Mouse (Mus musculus): ENCODE data around the gene Dbh.

The Dbh gene

DNA sequence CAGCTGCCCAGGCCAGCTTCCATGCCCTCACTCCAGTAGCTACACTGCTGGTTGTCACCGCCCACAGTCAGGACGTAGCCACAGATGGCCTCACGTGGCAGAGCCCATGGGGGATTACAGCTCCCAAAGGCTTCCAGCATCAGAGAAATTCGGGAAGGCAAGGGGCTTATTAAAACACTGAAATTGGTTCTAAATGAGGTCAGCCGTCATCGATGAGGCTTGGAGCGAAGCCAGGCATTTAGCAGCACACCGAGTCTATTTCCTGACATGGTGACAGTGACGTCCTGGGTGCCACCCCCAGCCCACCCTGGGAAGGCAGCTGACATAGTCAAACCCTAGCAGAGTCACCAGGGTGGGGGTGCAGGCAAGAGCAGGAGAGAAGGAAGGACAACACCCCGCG, 2.4 kb upstream of the Dbh start:
- DNase-seq (ENCODE audit: extremely low read depth, insufficient read length, low spot score), result no peak

GRCm38 (mm10) chr2:27163851-27164250, 1.2 kb upstream of the Dbh start:
- DNase-seq (ENCODE audit: extremely low read depth, insufficient read length, low spot score), result no peak

DNA sequence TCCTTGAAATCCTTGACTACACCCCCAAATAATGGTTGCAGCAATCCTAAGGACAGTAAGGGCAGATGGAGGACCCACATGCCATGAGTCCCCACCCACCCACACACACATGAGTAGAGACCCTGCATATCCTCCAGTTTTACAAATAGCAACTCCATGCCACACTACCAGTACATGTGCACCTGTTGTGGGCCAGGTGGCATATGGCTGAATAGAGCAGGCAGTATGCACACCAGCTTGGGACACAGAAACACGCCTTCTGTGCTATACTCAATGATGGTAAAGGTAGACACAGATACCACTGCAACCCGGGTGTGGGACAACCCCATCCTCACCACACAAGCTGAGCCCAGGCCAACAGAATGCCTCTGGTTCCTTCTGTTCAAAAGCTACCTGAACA, 1.0 kb downstream of the Dbh start:
- DNase-seq (ENCODE audit: extremely low read depth, insufficient read length, low spot score), result no peak

DNA sequence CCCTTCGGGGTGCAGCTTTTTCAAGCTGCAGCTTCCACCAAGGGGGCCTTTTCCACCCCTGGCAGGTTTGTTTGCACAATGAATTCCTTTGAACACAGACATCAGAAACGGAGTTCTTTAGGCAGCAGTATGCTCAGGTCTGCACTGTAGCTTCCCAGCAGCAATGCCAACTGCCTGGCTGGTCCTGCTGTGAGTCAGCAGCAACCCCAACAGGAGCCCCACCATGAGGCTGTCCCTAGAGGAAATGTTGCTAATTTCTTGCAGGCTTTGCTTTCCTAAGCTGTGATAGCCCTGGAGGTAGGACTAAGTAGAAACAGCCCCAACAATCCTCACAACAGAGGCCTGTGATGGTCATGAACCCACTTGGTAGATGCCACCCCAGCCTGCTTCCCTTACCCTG, 2.0 kb downstream of the Dbh start:
- DNase-seq (ENCODE audit: extremely low read depth, insufficient read length, low spot score), result peak; percentile 23

DNA sequence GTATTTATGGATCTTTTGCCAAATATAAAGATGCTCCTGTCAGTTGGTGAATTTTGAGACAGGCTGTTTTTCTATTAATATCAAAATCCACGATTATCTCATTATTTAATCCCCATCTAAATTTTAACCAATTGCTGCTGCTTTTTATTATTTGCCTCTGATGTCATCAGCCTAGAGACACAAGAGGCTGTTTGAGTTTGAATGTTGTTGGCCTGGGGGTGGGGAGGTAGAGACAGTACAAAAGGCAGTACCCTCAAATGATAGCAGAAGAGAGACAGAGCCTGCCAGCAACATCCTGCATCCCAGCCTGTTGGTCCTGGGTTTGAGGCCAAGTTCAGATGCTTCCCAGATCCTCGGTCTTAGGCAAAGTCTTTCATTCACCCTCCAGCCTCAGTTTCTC, 9.2 kb downstream of the Dbh start:
- DNase-seq (ENCODE audit: extremely low read depth, insufficient read length, low spot score), result no peak

DNA sequence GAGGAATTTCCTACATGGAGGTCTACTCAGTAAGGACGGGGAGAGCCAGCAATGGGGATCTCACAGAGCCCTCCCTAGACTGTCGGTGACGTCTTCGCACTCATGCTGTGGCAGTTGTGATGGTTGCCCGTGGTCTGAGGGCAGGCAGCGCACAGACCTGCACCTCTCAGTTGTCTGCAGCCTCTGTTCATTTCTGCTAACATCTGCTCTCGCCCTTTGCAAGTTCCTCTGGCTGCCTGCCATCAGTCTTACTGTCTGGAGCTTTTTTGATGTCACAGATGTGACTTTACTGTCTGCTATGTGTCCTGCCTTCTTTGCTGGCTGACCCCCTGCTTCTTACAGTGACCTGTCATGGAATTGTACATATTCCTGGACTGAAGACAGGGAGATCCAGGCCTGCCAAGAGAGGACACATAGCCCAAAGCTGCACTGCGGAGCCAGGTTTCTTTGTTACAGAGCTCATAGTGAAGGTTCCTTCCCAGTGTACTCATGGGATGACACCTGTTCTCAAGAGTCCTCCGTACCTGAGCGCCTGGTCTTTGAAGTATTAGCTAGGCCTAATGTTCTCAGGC, 10.7 kb downstream of the Dbh start:
- peak; percentile 32 for DNase-seq (ENCODE audit: extremely low read depth, insufficient read length, low spot score)

GRCm38 (mm10) chr2:27179101-27179500, 14.1 kb downstream of the Dbh start:
- DNase-seq (ENCODE audit: extremely low read depth, insufficient read length, low spot score), result no peak

- no peak for DNase-seq (ENCODE audit: extremely low read depth, insufficient read length, low spot score)
Observed at GRCm38 (mm10) chr2:27181907-27182306, 16.9 kb downstream of the Dbh start.

GRCm38 (mm10) chr2:27183734-27184133, 18.7 kb downstream of the Dbh start:
- DNase-seq (ENCODE audit: extremely low read depth, insufficient read length, low spot score), result peak; percentile 18

DNA sequence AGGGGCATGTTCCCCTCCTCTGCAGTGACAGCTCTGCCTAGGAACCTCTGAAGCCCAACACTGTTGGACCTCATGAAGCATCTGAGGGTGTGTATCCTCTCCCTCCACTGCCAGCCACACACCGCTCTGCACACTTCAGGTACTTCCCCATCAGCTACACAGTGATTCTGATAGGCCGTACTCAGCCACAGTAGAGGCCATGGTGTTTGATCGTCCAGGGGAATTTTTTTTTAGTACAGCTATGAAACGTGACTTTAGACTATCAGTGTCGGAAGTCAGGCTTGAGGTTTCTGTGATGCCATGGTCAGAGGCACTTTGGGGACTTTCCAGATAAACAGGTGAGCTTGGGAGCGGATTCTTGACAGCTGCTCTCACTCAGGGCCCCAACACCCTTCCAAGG, 22.5 kb downstream of the Dbh start:
- no peak for DNase-seq (ENCODE audit: extremely low read depth, insufficient read length, low spot score)

GRCm38 (mm10) chr2:27189994-27190393, 25.0 kb downstream of the Dbh start:
- DNase-seq (ENCODE audit: extremely low read depth, insufficient read length, low spot score), result no peak

- no peak for DNase-seq (ENCODE audit: extremely low read depth, insufficient read length, low spot score)
Observed at GRCm38 (mm10) chr2:27198551-27199246, 33.7 kb downstream of the Dbh start.

GRCm38 (mm10) chr2:27200586-27200985, 35.6 kb downstream of the Dbh start:
- DNase-seq (ENCODE audit: extremely low read depth, insufficient read length, low spot score), result no peak

- DNase-seq (ENCODE audit: extremely low read depth, insufficient read length, low spot score), result no peak
Observed at GRCm38 (mm10) chr2:27205666-27206065, 40.6 kb downstream of the Dbh start.

- DNase-seq (ENCODE audit: extremely low read depth, insufficient read length, low spot score), result no peak
Observed at GRCm38 (mm10) chr2:27206128-27206797, 41.2 kb downstream of the Dbh start.

DNA sequence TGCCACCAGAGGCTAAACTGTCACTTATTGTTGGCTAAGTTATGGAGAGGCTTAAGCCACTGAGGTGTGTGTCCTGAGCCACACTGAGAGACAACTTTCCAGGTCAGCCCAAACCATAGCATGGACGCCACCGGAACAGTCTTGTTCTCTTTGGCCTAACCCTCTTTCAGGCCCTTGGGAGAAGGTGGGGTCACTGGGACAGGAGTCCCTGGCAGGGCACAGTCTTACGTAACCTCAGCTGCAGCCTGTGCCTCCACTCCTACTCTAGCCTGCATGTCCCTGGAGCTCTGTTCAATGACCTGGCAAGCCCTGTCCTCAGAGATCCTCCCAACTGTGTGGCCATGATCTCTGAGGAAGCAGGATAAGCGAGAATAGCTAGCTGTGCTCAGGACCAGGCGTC, 42.1 kb downstream of the Dbh start:
- no peak for DNase-seq (ENCODE audit: extremely low read depth, insufficient read length, low spot score)

GRCm38 (mm10) chr2:27209370-27209769, 44.3 kb downstream of the Dbh start:
- no peak for DNase-seq (ENCODE audit: extremely low read depth, insufficient read length, low spot score)

- DNase-seq (ENCODE audit: extremely low read depth, insufficient read length, low spot score), result no peak
Observed at GRCm38 (mm10) chr2:27209816-27210215, 44.8 kb downstream of the Dbh start.

GRCm38 (mm10) chr2:27210255-27210654, 45.2 kb downstream of the Dbh start:
- no peak for DNase-seq (ENCODE audit: extremely low read depth, insufficient read length, low spot score)

GRCm38 (mm10) chr2:27210676-27211210, 45.7 kb downstream of the Dbh start:
- DNase-seq (ENCODE audit: extremely low read depth, insufficient read length, low spot score), result no peak

DNA sequence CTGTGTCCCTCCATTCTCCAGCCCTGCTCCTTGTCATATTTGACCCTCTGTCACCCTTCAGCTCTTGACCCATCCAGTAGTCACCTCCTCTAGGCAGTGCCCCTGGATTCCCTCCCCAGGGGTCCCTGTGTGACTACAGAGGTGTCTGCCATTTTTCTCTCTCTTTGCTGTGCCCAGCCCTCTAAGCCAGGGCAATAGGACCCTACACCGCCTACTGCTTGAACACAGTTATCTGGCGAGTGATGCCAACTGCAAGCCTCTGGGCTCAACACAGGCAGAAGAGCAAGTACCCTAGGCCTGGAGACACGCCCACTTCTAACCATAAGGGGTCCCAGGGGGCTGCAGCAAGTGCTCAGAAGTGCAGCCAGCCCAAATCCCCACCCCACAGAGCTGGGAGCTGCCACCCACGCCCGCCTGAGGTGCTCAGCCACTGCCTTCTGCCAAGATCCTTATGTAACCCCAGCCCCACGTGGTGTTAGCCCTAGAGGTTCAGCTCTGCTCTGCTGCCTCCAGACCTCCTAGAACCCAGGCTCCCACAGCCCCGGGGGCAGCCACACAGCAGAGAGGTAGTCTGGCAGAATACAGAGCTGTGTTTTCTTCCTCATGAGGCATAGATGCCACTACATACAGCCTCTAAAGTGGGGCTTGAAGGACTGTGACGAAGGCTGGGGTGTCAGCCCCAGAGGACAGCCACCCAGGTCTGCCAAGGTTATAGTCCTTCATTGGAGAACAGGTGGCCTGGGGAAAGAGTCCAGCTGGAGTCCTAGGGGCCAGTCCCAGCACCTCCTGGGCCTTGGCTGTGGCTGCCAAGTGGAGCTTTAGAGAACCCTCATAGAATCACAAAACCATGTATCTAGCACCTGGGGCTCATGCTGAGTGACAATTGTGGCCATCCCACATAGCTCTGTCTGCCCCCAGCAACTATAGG, 47.2 kb downstream of the Dbh start:
- no peak for DNase-seq (ENCODE audit: extremely low read depth, insufficient read length, low spot score)
